Mouse (Mus musculus) heart, embryonic 11.5 days (tissue): ENCODE data around the gene Id1. TPM values are rescaled to one million over a fixed set of nuclear protein-coding genes. Genes with fewer than 3 reads are reported as not detected.

Experiments
- ATAC-seq: fragments of 200-750 bp; cut with Nextera tagmentation; replicated peaks from 2 replicates; pipeline ENCODE4 v1.8.0; 2017; ENCODE audit warnings: moderate library complexity; ENCODE audit not compliant: insufficient number of reproducible peaks, low FRiP score, low TSS enrichment
- H3K27ac ChIP-seq: fragments of 300-500 bp; sonication (generic); 2 replicates; pipeline ENCODE4 v1.5.1; 2014; ENCODE audit warnings: mild to moderate bottlenecking, low read depth, low read length
- H3K27me3 ChIP-seq: fragments of 300-500 bp; sonication (generic); 2 replicates; pipeline ENCODE4 v1.6.1; 2014; ENCODE audit warnings: mild to moderate bottlenecking, low read length, mixed read lengths; ENCODE audit not compliant: control insufficient read depth, insufficient read depth
- H3K36me3 ChIP-seq: fragments of 300-500 bp; sonication (generic); 2 replicates; pipeline ENCODE4 v1.6.1; 2014; ENCODE audit warnings: mild to moderate bottlenecking, low read length, moderate library complexity, mixed read lengths; ENCODE audit not compliant: control insufficient read depth, insufficient read depth
- H3K4me1 ChIP-seq: fragments of 300-500 bp; sonication (generic); 2 replicates; pipeline ENCODE4 v1.6.1; 2014; ENCODE audit warnings: low read length; ENCODE audit not compliant: control insufficient read depth, insufficient read depth
- H3K4me2 ChIP-seq: fragments of 300-500 bp; sonication (generic); 2 replicates; pipeline ENCODE4 v1.6.1; 2014; ENCODE audit warnings: mild to moderate bottlenecking, moderate library complexity
- H3K4me3 ChIP-seq: fragments of 300-500 bp; sonication (generic); 2 replicates; pipeline ENCODE4 v1.5.1; 2014; ENCODE audit warnings: low read depth, low read length
- H3K9ac ChIP-seq: fragments of 300-500 bp; sonication (generic); 2 replicates; pipeline ENCODE4 v1.6.1; 2014; ENCODE audit warnings: mild to moderate bottlenecking, low read depth, low read length, moderate library complexity
- H3K9me3 ChIP-seq: fragments of 300-500 bp; sonication (generic); replicated peaks from 2 replicates; pipeline ENCODE4 v1.6.1; 2016; ENCODE audit warnings: low read length; ENCODE audit not compliant: control insufficient read depth
- WGBS: fragments of 180-500 bp; shearing (Covaris S2); extraction: QIAGEN DNeasy Blood & Tissue Kit; methylation state at CpG from one replicate; pipeline ENCODE4 v1.1.7; 2014; ENCODE audit not compliant: insufficient replicate concordance; 5-methylcytosine and 5-hydroxymethylcytosine counted together
- polyA plus RNA-seq: library from polyadenylated mRNA; unstranded; fragments of >200 nt; fragmentation: Nextera tagmentation; extraction: Ambion mirVana; gene quantifications from 2 replicates; pipeline ENCODE4 v1.2.1, GENCODE M21; 2014

Gene Id1
- polyA plus RNA-seq, result 95.3 and 98.1 TPM in 2 replicates

DNA sequence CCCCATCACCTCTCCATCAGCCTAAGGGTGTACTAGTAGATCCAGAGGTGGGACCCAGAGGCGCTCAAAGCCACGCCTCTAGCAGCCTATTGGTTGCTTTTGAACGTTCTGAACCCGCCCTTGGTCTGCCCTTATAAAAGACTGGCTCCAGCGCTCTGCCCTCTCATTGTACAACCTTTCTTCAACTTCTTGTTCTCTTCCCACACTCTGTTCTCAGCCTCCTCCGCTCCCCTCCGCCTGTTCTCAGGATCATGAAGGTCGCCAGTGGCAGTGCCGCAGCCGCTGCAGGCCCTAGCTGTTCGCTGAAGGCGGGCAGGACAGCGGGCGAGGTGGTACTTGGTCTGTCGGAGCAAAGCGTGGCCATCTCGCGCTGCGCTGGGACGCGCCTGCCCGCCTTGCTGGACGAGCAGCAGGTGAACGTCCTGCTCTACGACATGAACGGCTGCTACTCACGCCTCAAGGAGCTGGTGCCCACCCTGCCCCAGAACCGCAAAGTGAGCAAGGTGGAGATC lies at the start of gene Id1:
Gene Id1, plus strand, starts transcription at position 162 of the 512 bp plus-strand sequence.
- ATAC-seq, result peak; percentile 78

GRCm38 (mm10) chr2:152686399-152686798 lies 49.7 kb upstream of the Id1 start:
- H3K9ac ChIP-seq, result peak overlapping the region; percentile 52; the same call in 1 of the 2 replicates
- H3K36me3 ChIP-seq, result peaks cover 76% of the 10 kb centered on the region
- peak overlapping the region; percentile 49 for H3K4me3 ChIP-seq
- peaks cover 5% of the 10 kb centered on the region for H3K9me3 ChIP-seq
- H3K27ac ChIP-seq, result peak overlapping the region; percentile 54
- H3K4me1 ChIP-seq, result peaks cover 3% of the 10 kb centered on the region; the same call in 1 of the 2 replicates
- peak overlapping the region; percentile 56 for H3K4me2 ChIP-seq
- 60% methylated on average over 12 of the region's 12 CpGs for WGBS
- ATAC-seq, result no peak
- H3K27me3 ChIP-seq, result no peaks in the 10 kb centered on the region

More for the DNA sequence above, at the start of gene Id1:
- H3K9ac ChIP-seq, result peak within 1 kb of the TSS; percentile 92
- H3K4me1 ChIP-seq, result peaks cover 36% of the 10 kb centered on the region
- peak within 1 kb of the TSS; percentile 89 for H3K4me3 ChIP-seq
- peak within 1 kb of the TSS; percentile 80 for H3K4me2 ChIP-seq
- H3K27me3 ChIP-seq, result no peaks in the 10 kb centered on the region
- no peaks in the 10 kb centered on the region for H3K36me3 ChIP-seq
- WGBS, result under 1% methylated on average over 28 of the region's 28 CpGs
- no peaks in the 10 kb centered on the region for H3K9me3 ChIP-seq
- H3K27ac ChIP-seq, result peak within 1 kb of the TSS; percentile 96

DNA sequence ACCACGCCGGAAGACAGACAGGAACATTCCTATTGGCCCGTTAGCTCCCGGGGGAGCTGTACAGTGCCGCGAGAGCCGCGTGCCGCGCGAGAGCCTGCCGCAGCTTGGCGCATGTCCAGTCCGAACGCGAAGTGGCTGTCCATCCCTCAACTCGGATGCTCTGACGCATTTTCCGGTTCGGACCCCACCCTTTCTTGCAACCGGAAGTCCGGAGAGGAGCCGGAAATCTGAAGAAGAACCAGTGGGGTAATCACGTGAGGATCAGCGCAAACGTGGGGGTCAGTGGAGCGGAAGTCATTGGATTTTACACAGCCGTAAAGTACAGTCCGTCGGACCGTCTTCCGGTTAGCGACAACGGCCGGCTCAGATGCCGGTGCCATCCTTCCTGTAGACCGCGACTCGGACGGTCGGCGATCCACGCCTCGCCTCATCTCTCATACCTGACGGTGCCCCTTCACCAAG lies 49.2 kb upstream of the Id1 start, which contains the start of gene Mcts2:
Gene Mcts2, plus strand, starts transcription at position 230 of the 462 bp plus-strand sequence.
- peak within 1 kb of the TSS; percentile 54 for H3K27ac ChIP-seq
- peak; percentile 90 for ATAC-seq
- peaks cover 5% of the 10 kb centered on the region for H3K9me3 ChIP-seq
- no peaks in the 10 kb centered on the region for H3K27me3 ChIP-seq
- peak within 1 kb of the TSS; percentile 69 for H3K4me2 ChIP-seq
- H3K9ac ChIP-seq, result peak within 1 kb of the TSS; percentile 63
- H3K36me3 ChIP-seq, result peaks cover 72% of the 10 kb centered on the region
- H3K4me1 ChIP-seq, result peaks cover 3% of the 10 kb centered on the region; the same call in 1 of the 2 replicates
- H3K4me3 ChIP-seq, result peak within 1 kb of the TSS; percentile 49
- 54% methylated on average over 45 of the region's 45 CpGs for WGBS

DNA sequence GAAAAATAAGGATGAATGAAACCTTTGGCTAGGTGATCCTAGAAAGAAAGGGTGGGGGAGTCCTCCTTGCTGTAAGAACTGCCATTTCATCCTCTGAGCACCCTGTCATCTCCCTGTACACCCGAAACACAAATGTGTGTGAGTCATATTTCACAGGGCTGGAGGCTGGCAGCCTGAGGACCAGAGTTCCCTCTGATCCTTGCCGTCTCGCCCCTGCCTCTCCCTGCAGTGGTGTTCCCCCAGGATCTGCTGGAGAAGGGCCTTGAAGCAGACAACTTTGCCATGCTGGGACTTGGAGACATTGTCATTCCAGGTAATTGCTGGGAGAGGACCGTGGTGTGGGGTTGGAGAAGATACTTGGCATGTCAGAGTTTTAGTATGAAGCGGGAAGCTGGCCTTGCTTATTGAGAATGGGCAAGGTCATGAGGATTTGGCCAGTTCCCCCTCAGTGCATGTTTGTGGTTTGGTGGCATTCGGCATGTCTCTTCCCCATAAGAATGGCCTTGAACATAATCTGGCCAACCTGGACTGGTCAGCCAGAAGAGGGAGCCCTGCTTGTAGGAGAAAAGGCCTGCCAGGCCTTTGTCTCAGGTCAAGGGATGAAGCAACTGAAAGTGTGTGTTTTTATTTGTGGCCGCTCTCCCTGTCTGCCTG lies 44.4 kb upstream of the Id1 start:
- peaks cover 3% of the 10 kb centered on the region; the same call in 1 of the 2 replicates for H3K4me1 ChIP-seq
- H3K27me3 ChIP-seq, result no peaks in the 10 kb centered on the region
- H3K9ac ChIP-seq, result no peak overlapping the region
- H3K4me3 ChIP-seq, result no peak overlapping the region
- 72% methylated on average over 7 of the region's 7 CpGs for WGBS
- H3K27ac ChIP-seq, result no peak overlapping the region
- peaks cover 29% of the 10 kb centered on the region for H3K36me3 ChIP-seq
- H3K9me3 ChIP-seq, result peaks cover 4% of the 10 kb centered on the region; the same call in 1 of the 2 replicates
- H3K4me2 ChIP-seq, result no peak overlapping the region
- ATAC-seq, result no peak

GRCm38 (mm10) chr2:152693233-152693632 lies 42.8 kb upstream of the Id1 start:
- WGBS, result 24% methylated on average over 9 of the region's 9 CpGs
- Histone ChIP-seq H3K9ac (peak overlapping the region; percentile 52), H3K27me3 (no peaks in the 10 kb centered on the region), H3K4me2 (peak overlapping the region; percentile 46), H3K4me1 (peaks cover 3% of the 10 kb centered on the region; the same call in 1 of the 2 replicates), H3K4me3 (no peak overlapping the region), H3K27ac (no peak overlapping the region), H3K9me3 (no peaks in the 10 kb centered on the region), H3K36me3 (peaks cover 19% of the 10 kb centered on the region)
- ATAC-seq, result no peak

GRCm38 (mm10) chr2:152693735-152694134 lies 42.3 kb upstream of the Id1 start:
- Histone ChIP-seq H3K27ac (no peak overlapping the region), H3K4me3 (no peak overlapping the region)
- ATAC-seq, result no peak

GRCm38 (mm10) chr2:152694708-152695107 lies 41.3 kb upstream of the Id1 start:
- WGBS, result 72% methylated on average over 7 of the region's 7 CpGs
- H3K4me2 ChIP-seq, result no peak overlapping the region
- H3K9me3 ChIP-seq, result no peaks in the 10 kb centered on the region
- no peak overlapping the region for H3K27ac ChIP-seq
- peaks cover 10% of the 10 kb centered on the region for H3K4me1 ChIP-seq
- H3K9ac ChIP-seq, result 0 out of 2 replicates have a peak overlapping the region, but pooled peaks have one; percentile 52
- H3K36me3 ChIP-seq, result peaks cover 11% of the 10 kb centered on the region
- no peaks in the 10 kb centered on the region for H3K27me3 ChIP-seq
- no peak overlapping the region for H3K4me3 ChIP-seq
- no peak for ATAC-seq

More at GRCm38 (mm10) chr2:152693735-152694134, 42.3 kb upstream of the Id1 start:
- H3K27me3 ChIP-seq, result no peaks in the 10 kb centered on the region
- H3K9me3 ChIP-seq, result no peaks in the 10 kb centered on the region
- peaks cover 16% of the 10 kb centered on the region for H3K36me3 ChIP-seq
- peaks cover under 1% of the 10 kb centered on the region; the same call in 1 of the 2 replicates for H3K4me1 ChIP-seq
- H3K4me2 ChIP-seq, result peak overlapping the region; percentile 46
- peak overlapping the region; percentile 52 for H3K9ac ChIP-seq
- 86% methylated on average over 13 of the region's 13 CpGs for WGBS

DNA sequence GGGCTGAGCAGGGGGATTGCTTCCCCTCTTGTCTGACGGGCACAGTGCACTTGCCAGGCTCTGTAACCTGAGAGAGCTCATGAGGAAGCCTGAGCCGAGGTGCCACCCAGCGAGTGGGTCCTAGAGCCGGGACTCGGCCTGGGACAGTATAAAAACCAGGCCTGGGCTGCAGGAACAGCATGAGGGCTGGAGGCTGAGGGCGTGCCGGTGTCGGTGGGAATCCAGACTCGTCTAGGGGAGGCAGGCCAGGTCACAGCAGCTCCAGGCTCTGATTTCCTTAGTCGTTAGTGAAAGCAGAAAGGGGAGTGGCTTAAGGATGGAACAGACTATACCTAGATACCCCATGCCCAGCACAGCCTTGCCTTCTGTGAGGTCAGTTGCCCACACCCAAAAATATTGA lies 40.0 kb upstream of the Id1 start:
- ATAC-seq, result no peak
- H3K4me1 ChIP-seq, result peaks cover 12% of the 10 kb centered on the region
- peaks cover 16% of the 10 kb centered on the region for H3K36me3 ChIP-seq
- peak overlapping the region; percentile 41; the same call in 1 of the 2 replicates for H3K27ac ChIP-seq
- H3K9ac ChIP-seq, result peak overlapping the region; percentile 76
- H3K4me3 ChIP-seq, result no peak overlapping the region
- H3K9me3 ChIP-seq, result no peaks in the 10 kb centered on the region
- no peaks in the 10 kb centered on the region for H3K27me3 ChIP-seq
- 71% methylated on average over 10 of the region's 10 CpGs for WGBS
- no peak overlapping the region for H3K4me2 ChIP-seq
